Mouse (Mus musculus): Measurements from ENCODE around the gene Angpt4.

DNA sequence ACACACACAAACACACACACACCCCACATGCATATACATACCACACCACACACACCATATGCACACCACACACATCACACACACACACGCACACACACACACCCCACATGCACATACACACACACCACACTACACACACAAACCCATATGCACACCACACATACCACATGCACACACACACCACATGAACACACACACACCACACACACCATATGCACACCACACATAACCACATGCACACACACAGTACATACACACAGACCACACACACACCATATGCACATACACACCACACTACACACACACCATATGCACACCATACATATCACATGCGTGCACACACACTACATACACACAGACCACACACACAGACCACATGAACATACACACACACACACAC lies 36.6 kb downstream of the Angpt4 start:
- TF ChIP-seq CTCF (IDR thresholded peaks at IDR 0.05; ENCODE audit: borderline replicate concordance, control insufficient read depth, extremely low read depth, insufficient read depth, low read length, poor library complexity): no peak
- no peak for TF ChIP-seq POLR2A (IDR thresholded peaks at IDR 0.05; ENCODE audit: control insufficient read depth, extremely low read depth, insufficient read depth, low read length, poor library complexity)

Measured in thymus, adult 2 months (tissue).